Mouse (Mus musculus): ENCODE results near the gene Ppard. TPM values are rescaled to one million over a fixed set of nuclear protein-coding genes. Genes with fewer than 3 reads are reported as not detected.

The Ppard gene
- polyA plus RNA-seq, 1 experiment = 24.2 TPM

DNA sequence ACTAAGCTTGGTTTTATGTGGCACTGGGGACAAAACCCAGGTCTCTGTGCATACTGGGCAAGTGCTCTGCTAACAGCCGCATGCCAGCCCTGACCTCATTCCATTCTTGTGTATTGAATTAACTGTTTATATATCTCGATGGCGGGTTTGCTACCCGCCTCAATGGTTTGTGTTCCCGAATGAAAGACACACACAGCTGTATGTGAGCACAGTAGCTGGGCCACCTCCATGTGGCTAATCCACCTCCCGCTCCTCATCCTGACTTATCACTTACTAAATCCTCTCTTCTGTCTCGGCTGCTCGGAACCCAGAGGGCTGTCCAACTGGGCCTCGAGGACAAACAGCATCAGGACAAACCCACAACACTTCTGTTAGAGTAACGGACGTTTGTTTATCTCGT is 16.6 kb downstream of the Ppard start:
- TF ChIP-seq POLR2A (IDR thresholded peaks at IDR 0.05; ENCODE audit: extremely low read depth, insufficient read depth, low read length) = no peak
- no peak for TF ChIP-seq CTCF (IDR thresholded peaks at IDR 0.05; ENCODE audit: extremely low read depth, insufficient read depth, low read length)
- Histone ChIP-seq H3K4me1 (ENCODE audit: control insufficient read depth, insufficient read depth, low read length) (peaks cover 3% of the 10 kb centered on the region), H3K4me3 (ENCODE audit: insufficient read depth, low read length) (no peak overlapping the region), H3K27ac (ENCODE audit: insufficient read depth, low read length) (no peak overlapping the region)

DNA sequence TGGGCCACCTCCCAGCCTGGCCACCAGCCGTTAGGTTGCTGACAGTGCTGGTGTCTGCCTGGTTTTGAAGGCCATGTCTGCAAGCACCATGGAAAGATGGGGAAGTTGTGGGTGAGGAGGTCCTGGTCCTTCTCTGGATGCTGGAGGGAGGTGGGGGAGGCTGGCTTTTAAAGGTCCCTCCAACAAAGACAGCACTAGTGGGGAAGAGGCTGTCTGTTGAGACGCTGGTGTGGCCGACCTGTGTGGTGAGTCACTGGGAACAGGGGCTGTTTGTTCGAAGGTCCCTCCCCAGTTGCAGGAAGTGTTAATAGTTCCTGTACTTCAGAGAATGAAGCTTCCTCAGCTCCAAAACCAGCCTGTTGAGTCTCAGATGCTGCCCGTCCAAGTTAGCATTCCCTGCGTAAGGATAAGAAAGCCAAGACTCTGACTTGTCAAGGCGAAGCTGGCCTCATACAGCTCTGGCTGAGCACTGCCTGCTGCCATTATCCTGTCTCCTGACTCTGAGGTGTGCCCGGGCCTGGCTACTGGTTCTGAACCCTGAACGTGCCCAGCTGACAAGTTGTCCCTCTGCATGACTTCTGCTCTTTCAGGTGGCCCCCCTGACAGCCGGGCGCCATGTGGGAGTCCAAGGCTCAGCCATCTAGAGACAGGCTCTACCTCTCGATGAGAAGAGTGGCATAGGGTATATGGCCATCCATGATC is 19.2 kb downstream of the Ppard start:
- Histone ChIP-seq H3K4me1 (ENCODE audit: control insufficient read depth, insufficient read depth, low read length) (no peaks in the 10 kb centered on the region; the same call in 1 of the 2 replicates), H3K27ac (ENCODE audit: insufficient read depth, low read length) (no peak overlapping the region), H3K4me3 (ENCODE audit: insufficient read depth, low read length) (no peak overlapping the region)
- TF ChIP-seq POLR2A (IDR thresholded peaks at IDR 0.05; ENCODE audit: extremely low read depth, insufficient read depth, low read length) (no peak), CTCF (IDR thresholded peaks at IDR 0.05; ENCODE audit: extremely low read depth, insufficient read depth, low read length) (no peak)

DNA sequence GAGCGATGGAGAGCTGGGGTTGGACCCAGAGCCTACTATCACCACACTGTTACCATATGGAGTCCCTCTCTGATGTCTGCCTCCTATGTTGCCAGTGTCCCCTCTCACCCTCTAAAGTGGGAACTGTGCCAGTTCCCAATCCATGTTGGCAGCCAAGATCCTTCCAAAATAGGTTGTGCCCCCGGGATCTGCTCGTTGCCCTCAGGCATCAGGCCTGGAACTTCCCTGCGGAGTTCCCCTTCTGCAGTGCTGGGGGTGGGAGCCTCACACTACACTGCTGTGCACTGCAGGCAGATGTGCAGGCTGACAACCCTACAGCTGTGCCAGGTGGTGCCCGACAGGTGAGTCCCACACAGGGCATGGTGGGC is 19.8 kb downstream of the Ppard start:
- H3K27ac ChIP-seq (ENCODE audit: insufficient read depth, low read length) = no peak overlapping the region
- no peaks in the 10 kb centered on the region; the same call in 1 of the 2 replicates for H3K4me1 ChIP-seq (ENCODE audit: control insufficient read depth, insufficient read depth, low read length)
- no peak for TF ChIP-seq CTCF (IDR thresholded peaks at IDR 0.05; ENCODE audit: extremely low read depth, insufficient read depth, low read length)
- TF ChIP-seq POLR2A (IDR thresholded peaks at IDR 0.05; ENCODE audit: extremely low read depth, insufficient read depth, low read length) = no peak
- H3K4me3 ChIP-seq (ENCODE audit: insufficient read depth, low read length) = no peak overlapping the region

DNA sequence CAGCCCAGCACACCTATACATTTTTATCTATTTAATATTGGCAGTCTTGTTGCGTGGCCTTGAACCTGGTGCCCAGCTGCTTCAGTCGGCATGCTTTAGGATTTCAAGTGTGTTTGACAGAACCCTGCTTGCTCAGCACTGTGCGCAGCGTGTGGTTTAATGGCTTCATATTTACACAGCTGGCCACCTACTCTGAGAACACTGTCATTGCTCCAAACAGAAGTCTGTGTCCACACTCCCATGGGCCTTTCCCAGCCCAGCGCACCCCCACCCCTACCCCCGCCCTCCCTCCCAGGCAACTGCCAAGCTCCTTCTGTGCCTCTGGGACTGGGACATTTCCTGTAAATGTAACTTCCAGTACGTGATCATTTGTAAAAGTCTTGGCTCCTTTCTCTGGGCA is 20.7 kb downstream of the Ppard start:
- Histone ChIP-seq H3K4me1 (ENCODE audit: control insufficient read depth, insufficient read depth, low read length) (no peaks in the 10 kb centered on the region; the same call in 1 of the 2 replicates), H3K27ac (ENCODE audit: insufficient read depth, low read length) (no peak overlapping the region), H3K4me3 (ENCODE audit: insufficient read depth, low read length) (no peak overlapping the region)
- TF ChIP-seq CTCF (IDR thresholded peaks at IDR 0.05; ENCODE audit: extremely low read depth, insufficient read depth, low read length) = no peak
- no peak for TF ChIP-seq POLR2A (IDR thresholded peaks at IDR 0.05; ENCODE audit: extremely low read depth, insufficient read depth, low read length)

DNA sequence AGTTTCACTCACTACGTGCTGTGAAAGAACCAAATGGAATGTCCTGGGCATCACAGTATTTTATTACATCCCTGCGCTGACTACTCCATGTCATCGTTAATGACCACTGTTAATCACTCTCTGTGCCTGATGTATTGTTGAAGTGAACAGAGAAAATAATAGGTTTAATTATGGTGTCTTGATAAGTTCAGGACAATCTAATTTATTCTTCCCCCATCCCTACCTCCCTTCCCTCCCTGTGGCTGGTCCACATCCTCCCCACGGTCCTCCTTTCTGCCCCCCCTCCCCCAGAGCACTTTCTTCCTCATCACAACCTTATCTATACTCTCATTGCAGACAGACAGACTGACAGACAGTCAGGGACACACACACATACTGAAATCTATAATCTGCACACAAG is 22.3 kb downstream of the Ppard start:
- Histone ChIP-seq H3K4me3 (ENCODE audit: insufficient read depth, low read length) (no peak overlapping the region), H3K4me1 (ENCODE audit: control insufficient read depth, insufficient read depth, low read length) (no peaks in the 10 kb centered on the region; the same call in 1 of the 2 replicates), H3K27ac (ENCODE audit: insufficient read depth, low read length) (no peak overlapping the region)
- TF ChIP-seq POLR2A (IDR thresholded peaks at IDR 0.05; ENCODE audit: extremely low read depth, insufficient read depth, low read length) (no peak), CTCF (IDR thresholded peaks at IDR 0.05; ENCODE audit: extremely low read depth, insufficient read depth, low read length) (no peak)

DNA sequence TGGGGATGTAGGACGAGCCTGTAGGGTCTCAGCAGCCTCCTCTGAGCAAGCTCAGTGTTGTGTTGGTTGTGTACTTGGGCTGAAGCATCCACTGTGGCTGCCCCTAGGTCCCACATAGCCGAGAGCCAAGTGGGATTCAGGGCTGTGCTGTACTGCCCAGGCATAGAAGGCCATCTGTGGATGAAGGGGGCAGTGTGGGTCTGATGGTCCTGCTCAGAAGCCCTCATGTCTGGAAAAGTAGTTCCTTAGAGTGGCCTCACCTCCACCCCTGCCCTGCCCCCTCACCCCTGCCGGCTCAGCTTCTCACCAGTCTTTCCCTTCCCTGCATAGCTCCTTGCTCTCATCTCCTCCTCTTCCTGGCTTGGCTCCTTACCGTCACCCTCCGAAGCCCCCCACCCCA is 23.2 kb downstream of the Ppard start:
- no peak for TF ChIP-seq POLR2A (IDR thresholded peaks at IDR 0.05; ENCODE audit: extremely low read depth, insufficient read depth, low read length)
- no peak for TF ChIP-seq CTCF (IDR thresholded peaks at IDR 0.05; ENCODE audit: extremely low read depth, insufficient read depth, low read length)
- no peak overlapping the region for H3K27ac ChIP-seq (ENCODE audit: insufficient read depth, low read length)
- no peaks in the 10 kb centered on the region; the same call in 1 of the 2 replicates for H3K4me1 ChIP-seq (ENCODE audit: control insufficient read depth, insufficient read depth, low read length)
- H3K4me3 ChIP-seq (ENCODE audit: insufficient read depth, low read length) = no peak overlapping the region

DNA sequence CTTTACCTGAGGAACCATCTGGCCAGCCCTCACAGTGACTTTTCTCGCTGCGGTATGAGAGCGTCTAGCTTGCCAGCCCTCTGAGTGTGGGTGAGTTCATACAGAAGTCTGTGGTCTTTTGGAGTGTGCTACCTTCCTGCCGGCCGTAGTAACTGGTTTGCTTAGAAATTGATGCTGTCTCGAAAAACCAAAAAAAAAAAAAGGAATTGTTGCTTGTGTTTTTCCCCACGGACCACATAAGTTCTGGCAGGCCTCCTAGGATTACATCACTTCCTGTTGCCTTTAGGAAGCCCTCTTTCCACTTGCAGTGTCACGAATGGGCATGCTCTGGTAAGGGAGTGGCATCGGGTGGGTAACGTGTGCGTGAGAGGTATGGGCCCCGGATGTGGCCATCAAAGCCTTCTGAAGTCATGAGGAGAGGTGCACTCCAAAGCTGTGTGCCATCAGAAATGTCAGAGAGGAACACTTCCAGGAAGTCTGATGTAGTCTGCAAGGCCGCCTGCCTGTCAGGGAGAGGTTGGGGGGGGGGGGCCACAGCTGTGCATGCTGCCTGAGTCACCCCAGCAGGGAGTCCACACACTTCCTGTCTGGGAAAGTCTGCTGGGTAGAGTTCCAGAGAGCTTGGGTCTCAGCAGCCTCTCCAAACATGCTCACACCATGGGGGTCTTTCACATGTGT is 24.3 kb downstream of the Ppard start:
- Histone ChIP-seq H3K27ac (ENCODE audit: insufficient read depth, low read length) (no peak overlapping the region), H3K4me3 (ENCODE audit: insufficient read depth, low read length) (no peak overlapping the region), H3K4me1 (ENCODE audit: control insufficient read depth, insufficient read depth, low read length) (no peaks in the 10 kb centered on the region; the same call in 1 of the 2 replicates)
- TF ChIP-seq POLR2A (IDR thresholded peaks at IDR 0.05; ENCODE audit: extremely low read depth, insufficient read depth, low read length) (no peak), CTCF (IDR thresholded peaks at IDR 0.05; ENCODE audit: extremely low read depth, insufficient read depth, low read length) (no peak)

DNA sequence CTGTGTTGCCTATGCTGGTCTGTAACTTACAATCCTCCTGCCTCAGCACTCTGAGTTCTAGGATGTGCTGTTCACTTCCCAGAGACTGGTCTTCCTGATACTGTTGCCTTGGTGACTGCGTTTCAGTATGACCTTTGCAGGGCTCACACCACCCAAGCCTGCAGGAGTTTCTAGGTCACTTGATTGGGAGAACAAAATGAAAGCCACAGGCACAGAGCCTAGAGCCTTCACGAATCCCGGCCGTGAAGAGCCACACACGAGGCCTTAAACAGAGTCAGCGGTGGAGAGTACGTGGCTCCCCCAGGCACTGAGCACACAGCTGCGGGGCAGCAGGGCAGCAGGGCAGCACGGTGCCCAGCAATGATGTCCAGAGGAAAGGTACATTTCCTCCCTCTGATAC is 25.8 kb downstream of the Ppard start:
- H3K4me3 ChIP-seq (ENCODE audit: insufficient read depth, low read length) = no peak overlapping the region
- no peaks in the 10 kb centered on the region; the same call in none of the 2 replicates for H3K4me1 ChIP-seq (ENCODE audit: control insufficient read depth, insufficient read depth, low read length)
- TF ChIP-seq POLR2A (IDR thresholded peaks at IDR 0.05; ENCODE audit: extremely low read depth, insufficient read depth, low read length) (no peak), CTCF (IDR thresholded peaks at IDR 0.05; ENCODE audit: extremely low read depth, insufficient read depth, low read length) (no peak)
- no peak overlapping the region for H3K27ac ChIP-seq (ENCODE audit: insufficient read depth, low read length)

DNA sequence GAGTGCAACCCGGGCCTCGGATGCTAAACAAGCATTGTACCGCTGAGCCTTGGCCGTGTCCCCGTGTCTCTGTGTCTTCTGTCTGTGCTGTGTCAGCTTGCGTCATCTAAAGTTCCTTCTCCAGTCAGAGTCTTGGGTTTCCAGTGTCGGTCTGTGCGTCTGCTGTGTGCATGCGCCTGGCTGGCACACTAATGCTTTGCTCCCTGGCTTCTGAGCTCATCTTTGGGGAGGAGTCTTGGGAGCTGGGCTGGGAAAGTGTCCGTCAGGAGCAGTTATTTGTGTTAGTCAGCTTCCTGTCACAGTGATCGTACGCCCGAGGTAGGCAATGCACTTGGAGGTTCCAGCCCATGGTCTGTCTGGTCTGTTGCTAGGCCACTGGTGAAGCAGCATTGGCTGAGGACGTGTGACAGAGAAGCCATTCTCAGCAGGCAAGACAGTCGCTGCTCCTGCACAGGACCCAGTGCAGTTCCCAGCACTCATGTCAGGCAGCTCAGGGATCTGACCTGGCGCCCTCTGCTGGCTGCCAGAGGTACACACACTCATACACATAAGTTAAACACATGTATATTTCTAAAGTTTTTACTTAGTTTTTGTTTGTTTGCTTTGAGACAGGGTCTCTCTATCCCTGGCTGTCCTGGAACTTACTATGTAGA is 27.5 kb downstream of the Ppard start:
- H3K27ac ChIP-seq (ENCODE audit: insufficient read depth, low read length) = no peak overlapping the region
- no peak overlapping the region for H3K4me3 ChIP-seq (ENCODE audit: insufficient read depth, low read length)
- TF ChIP-seq CTCF (IDR thresholded peaks at IDR 0.05; ENCODE audit: extremely low read depth, insufficient read depth, low read length) (peak; percentile 25; the same call in 1 of the 2 replicates), POLR2A (IDR thresholded peaks at IDR 0.05; ENCODE audit: extremely low read depth, insufficient read depth, low read length) (no peak)
- H3K4me1 ChIP-seq (ENCODE audit: control insufficient read depth, insufficient read depth, low read length) = peaks cover 3% of the 10 kb centered on the region

Data from cortical plate, adult 2 months (tissue).